In the genomic region with DNA sequence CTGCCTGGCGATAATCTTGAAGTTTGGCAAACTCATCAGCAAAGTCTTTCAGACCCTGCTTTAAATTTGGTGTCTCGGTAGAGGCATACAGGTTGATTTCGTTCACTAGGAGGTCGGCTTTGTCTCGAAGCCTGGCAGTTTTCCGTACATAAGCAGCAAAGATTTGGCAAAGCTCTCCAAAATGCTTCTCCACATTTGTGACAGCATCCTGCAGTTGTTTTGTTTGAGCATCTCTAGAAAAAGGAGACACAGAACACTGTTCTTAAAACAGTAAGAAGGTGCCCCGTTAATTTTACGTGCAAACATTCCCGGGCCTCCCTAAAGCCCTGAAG, we compare ENCODE assay signal across 8 mouse cellular contexts. TPM values are rescaled to one million over a fixed set of nuclear protein-coding genes. Genes with fewer than 3 reads are reported as not detected.
DNase-seq lines count a peak whose midpoint lies in the region; ATAC-seq and TF ChIP-seq lines count a peak whose summit lies in the region.

No protein-coding gene starts in this region.

- no peak for TF ChIP-seq POLR2A in heart, adult 2 months (IDR thresholded peaks at IDR 0.05; ENCODE audit: insufficient read depth, low read depth, low read length)

- peaks cover 7% of the 10 kb centered on the region for H3K36me3 ChIP-seq in heart, adult 2 months (ENCODE audit: control insufficient read depth, insufficient read depth, low read length)
- peaks cover 16% of the 10 kb centered on the region; the same call in 1 of the 2 replicates for H3K36me3 ChIP-seq in liver, embryonic 12.5 days

- no peak for TF ChIP-seq EP300 in heart, adult 2 months (IDR thresholded peaks at IDR 0.05; ENCODE audit: insufficient read depth, low read depth, low read length)

- DNase-seq in heart, adult 2 months = no peak
- no peak for DNase-seq in heart, postnatal 25 days (ENCODE audit: low spot score)
- peak; percentile 7 for DNase-seq in thymus, postnatal 0 days (ENCODE audit: low spot score)
- DNase-seq in thymus, postnatal 36 days = no peak
- DNase-seq in telencephalon, adult 2 months (ENCODE audit: low read depth, low spot score) = peak; percentile 18
- no peak for DNase-seq in layer of hippocampus, postnatal 10 days (ENCODE audit: low spot score in 2 of 2)
- no peak for DNase-seq in adrenal gland, postnatal 36 days

- peak overlapping the region; percentile 88 for H3K4me2 ChIP-seq in liver, embryonic 12.5 days

- no peaks in the 10 kb centered on the region; the same call in 1 of the 2 replicates for H3K79me2 ChIP-seq in heart, adult 2 months (replicated peaks; ENCODE audit: control insufficient read depth, insufficient read depth, low read length)

- H3K4me1 ChIP-seq in heart, adult 2 months (ENCODE audit: control insufficient read depth, insufficient read depth, low read length) = peaks cover 1% of the 10 kb centered on the region
- peaks cover 13% of the 10 kb centered on the region for H3K4me1 ChIP-seq in liver, embryonic 12.5 days

- H3K9me3 ChIP-seq in liver, embryonic 12.5 days (replicated peaks) = no peaks in the 10 kb centered on the region

- 15% methylated on average over 9 of the region's 9 CpGs for WGBS in heart, adult 2 months
- WGBS in liver, embryonic 12.5 days (ENCODE audit: insufficient replicate concordance) = 27% methylated on average over 9 of the region's 9 CpGs

- no peak for TF ChIP-seq CTCF in heart, adult 2 months (IDR thresholded peaks at IDR 0.05)

- H3K27ac ChIP-seq in heart, adult 2 months = peak overlapping the region; percentile 71
- no peak overlapping the region for H3K27ac ChIP-seq in liver, embryonic 12.5 days

- H3K4me3 ChIP-seq in heart, adult 2 months = peak overlapping the region; percentile 78
- H3K4me3 ChIP-seq in liver, embryonic 12.5 days = peak overlapping the region; percentile 71

- no peak for ATAC-seq in liver, embryonic 12.5 days

- intact Hi-C loops in heart, adult 2 months (cut with DNase I) = no loop called here
- intact Hi-C loops in heart, postnatal 25 days (cut with DNase I) = no loop called here

- peak overlapping the region; percentile 94 for H3K9ac ChIP-seq in heart, adult 2 months (ENCODE audit: low read depth, low read length)
- H3K9ac ChIP-seq in liver, embryonic 12.5 days = peak overlapping the region; percentile 77

- H3K27me3 ChIP-seq in heart, adult 2 months (ENCODE audit: control insufficient read depth, insufficient read depth, low read length) = no peaks in the 10 kb centered on the region
- H3K27me3 ChIP-seq in liver, embryonic 12.5 days (replicated peaks) = peaks cover 10% of the 10 kb centered on the region; the same call in 1 of the 2 replicates

RNA-seq across cellular contexts. Expression of gene Fam92a, which starts 0.9 kb away (rescaled TPM):
- 10 to 100 TPM; 18.8 to 18.9 TPM for total RNA-seq in heart, adult 2 months (2021)
- polyA plus RNA-seq in heart, adult 2 months (2012; rRNA removed) = 5.3 and 9.0 TPM in 2 replicates
- 10 to 100 TPM; 19.8 to 19.9 TPM for total RNA-seq in heart, postnatal 25 days (2021)
- 55.0 and 61.2 TPM in 2 replicates for polyA plus RNA-seq in thymus, postnatal 0 days (2015; fragmentation: Nextera tagmentation; extraction: Ambion mirVana)
- polyA plus RNA-seq in liver, embryonic 12.5 days (2016; fragmentation: Nextera tagmentation; extraction: Ambion mirVana) = 26.9 and 29.6 TPM in 2 replicates
- 10 to 100 TPM; 82.9 to 95.7 TPM for total RNA-seq in layer of hippocampus, postnatal 10 days (2021)
- total RNA-seq in adrenal gland, postnatal 36 days (2021) = 10 to 100 TPM; 26.3 to 32.8 TPM

RNA-seq across cellular contexts. Expression of gene Rbm12b1, which starts 30.9 kb away (rescaled TPM):
- 1 to 10 TPM; 5.5 to 8.1 TPM for total RNA-seq in heart, adult 2 months (2021)
- polyA plus RNA-seq in heart, adult 2 months (2012; rRNA removed) = 1.8 and 4.7 TPM in 2 replicates
- 10 to 100 TPM in 1 of 2 experiments, 1 to 10 TPM in 1; 5.3 to 12.1 TPM for total RNA-seq in heart, postnatal 25 days (2021)
- 6.5 and 7.7 TPM in 2 replicates for polyA plus RNA-seq in thymus, postnatal 0 days (2015; fragmentation: Nextera tagmentation; extraction: Ambion mirVana)
- polyA plus RNA-seq in liver, embryonic 12.5 days (2016; fragmentation: Nextera tagmentation; extraction: Ambion mirVana) = 2.6 and 2.7 TPM in 2 replicates
- total RNA-seq in layer of hippocampus, postnatal 10 days (2021) = 10 to 100 TPM; 17.5 to 22.2 TPM
- total RNA-seq in adrenal gland, postnatal 36 days (2021) = 10 to 100 TPM in 1 of 2 experiments, 1 to 10 TPM in 1; 9.5 to 10.1 TPM

Comparison
In these comparisons a context has a peak if more than half of its experiments do, and no peak if none do; other contexts are left out.
1. DNase-seq: peak in thymus, postnatal 0 days (single experiment) and telencephalon, adult 2 months (single experiment); none in heart, adult 2 months (0 of 2), heart, postnatal 25 days (single experiment), thymus, postnatal 36 days (0 of 2), layer of hippocampus, postnatal 10 days (0 of 2) and adrenal gland, postnatal 36 days (0 of 2).